Mouse (Mus musculus) heart, adult 11 months (tissue): ENCODE measurements around the gene Ostm1.

Source experiments
- DNase-seq: peaks from one replicate; pipeline ENCODE4 v3.0.0; 2022

Ostm1 gene

DNA sequence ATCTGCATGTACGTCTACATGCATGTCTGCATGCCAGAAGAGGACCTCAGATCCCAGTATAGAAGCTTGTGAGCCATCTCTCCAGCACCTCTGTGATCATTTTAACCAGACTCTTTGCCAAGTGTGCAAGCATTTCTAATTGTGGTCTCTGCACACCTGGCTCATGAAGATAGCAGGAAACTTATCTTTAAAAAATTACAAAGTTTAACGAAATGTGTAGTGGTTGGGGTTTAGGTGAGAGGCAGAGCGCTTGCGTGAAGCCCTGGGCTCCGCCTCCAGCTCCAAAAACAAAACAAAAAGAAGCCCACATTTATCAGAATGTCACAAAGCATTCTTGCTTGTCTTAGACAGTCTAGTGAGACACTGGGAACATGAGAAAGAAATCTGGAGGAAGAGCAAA lies 104.3 kb downstream of the Ostm1 start:
- DNase-seq = no peak

- no peak for DNase-seq
Measured at GRCm38 (mm10) chr10:42689694-42690093, 106.1 kb downstream of the Ostm1 start.

DNA sequence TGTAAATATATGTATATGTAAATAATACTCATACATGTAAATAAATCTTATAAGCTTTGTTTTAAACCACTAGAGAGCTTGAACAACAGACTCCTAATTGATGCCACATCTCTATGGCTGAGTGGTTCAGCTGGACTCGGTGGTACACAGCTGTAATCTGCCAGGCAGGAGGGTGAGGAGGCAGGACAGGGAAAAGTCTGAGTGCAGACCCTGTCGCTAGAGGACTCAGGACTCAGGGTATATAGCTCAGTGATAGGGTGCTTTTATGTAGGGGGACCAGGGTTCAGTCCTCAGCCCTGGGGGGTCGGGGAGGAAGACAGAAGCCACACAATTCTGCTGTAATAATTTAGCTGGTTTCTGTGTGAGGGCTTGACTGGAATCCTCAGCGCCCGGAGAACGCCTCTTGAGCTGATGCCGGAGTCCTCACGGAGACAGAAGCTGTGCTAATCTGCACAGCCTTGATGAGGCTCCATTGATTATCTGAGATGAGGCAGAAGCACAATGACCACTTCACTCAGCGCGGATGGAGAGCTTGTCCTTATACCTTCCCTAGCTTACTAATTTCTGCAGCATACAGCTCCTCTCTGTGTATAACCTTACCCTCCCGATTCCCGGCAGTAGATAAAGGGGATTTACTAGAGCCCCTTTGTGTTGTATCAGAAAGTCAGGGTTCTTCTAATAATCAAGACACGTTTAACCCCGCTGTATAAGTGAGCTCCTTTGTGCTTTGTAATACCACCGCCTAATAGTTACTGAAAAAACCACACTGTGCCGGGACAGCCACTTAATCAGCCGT lies 106.8 kb downstream of the Ostm1 start:
- DNase-seq = no peak

GRCm38 (mm10) chr10:42691051-42691450 lies 107.4 kb downstream of the Ostm1 start:
- DNase-seq = no peak

GRCm38 (mm10) chr10:42692095-42692494 lies 108.5 kb downstream of the Ostm1 start:
- DNase-seq = no peak

DNA sequence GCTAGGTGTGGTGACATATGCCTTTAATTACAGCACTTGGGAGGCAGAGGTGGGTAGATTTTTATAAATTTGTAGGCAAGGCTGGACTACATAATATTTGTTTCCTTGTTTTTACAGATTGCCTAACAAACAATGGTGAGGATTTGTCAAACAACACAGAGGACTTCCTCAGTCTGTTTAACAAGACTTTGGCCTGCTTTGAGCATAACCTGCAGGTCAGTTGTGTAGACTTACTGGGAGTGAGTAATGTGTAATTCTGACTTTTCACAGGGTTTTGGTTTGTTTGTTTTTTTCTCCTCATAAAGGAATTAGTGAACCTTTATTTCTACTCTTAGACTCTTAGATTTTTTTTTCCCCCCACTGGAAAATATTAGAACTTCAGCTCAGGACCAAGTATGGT lies 109.2 kb downstream of the Ostm1 start:
- DNase-seq = no peak

DNA sequence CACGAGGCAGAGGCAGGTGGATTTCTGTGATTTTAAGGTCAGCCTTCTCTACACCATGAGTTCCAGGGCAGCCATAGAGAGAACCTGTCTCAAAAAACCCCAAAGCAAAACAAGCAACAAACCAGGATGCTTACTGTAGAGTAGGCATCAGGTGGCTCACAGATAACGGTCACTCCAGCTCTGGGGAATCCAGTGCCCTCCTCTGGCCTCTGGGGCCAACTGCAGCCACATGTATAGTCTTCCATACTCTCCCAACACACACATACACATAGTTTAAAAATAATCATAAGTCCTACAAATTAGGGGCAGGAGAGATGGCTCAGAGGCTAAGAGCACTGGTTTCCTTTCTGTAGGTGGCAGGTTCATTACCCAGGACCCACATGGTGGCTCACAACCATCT lies 109.9 kb downstream of the Ostm1 start:
- no peak for DNase-seq

GRCm38 (mm10) chr10:42696361-42696760 lies 112.7 kb downstream of the Ostm1 start:
- no peak for DNase-seq

- DNase-seq = peak; percentile 92
Measured at GRCm38 (mm10) chr10:42697007-42697406, 113.4 kb downstream of the Ostm1 start.

- DNase-seq = no peak
Measured at GRCm38 (mm10) chr10:42698375-42698774, 114.8 kb downstream of the Ostm1 start.

- DNase-seq = no peak
Measured at GRCm38 (mm10) chr10:42698994-42699393, 115.4 kb downstream of the Ostm1 start.

GRCm38 (mm10) chr10:42702111-42702510 lies 118.5 kb downstream of the Ostm1 start:
- DNase-seq = no peak

GRCm38 (mm10) chr10:42714676-42715075 lies 131.1 kb downstream of the Ostm1 start:
- DNase-seq = no peak

DNA sequence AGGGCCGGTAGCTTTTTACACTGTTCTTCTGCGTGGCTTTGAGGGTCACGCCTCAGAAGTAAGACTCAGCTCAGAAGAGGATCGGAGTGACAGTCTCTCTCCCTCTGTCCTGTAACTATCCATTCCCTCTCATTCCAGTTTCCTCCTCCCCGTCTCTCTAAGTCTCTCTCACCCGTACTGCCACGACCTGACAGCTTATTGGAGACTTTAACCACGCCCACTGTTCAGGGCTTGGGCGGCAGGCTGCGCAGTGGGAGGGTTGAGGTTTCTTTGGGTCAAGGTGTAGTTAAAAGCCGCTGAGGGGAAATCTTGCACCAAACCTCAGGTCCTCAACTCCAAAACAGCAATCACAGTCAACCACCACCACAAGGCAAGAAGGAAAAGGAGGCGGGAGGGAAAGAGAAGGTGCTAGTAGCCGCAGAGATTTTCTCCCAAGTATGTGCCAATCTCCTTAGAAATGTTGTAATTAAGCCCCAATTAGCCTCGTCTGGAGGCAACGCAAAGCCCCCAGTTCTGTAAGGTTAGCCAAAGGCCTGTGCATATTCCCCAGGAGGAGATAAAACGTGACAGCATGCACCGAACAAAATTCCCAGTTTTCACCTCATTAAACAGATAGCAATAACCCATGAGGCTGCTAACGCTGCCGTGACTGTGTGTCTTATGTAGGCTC lies 131.9 kb downstream of the Ostm1 start:
- no peak for DNase-seq

DNA sequence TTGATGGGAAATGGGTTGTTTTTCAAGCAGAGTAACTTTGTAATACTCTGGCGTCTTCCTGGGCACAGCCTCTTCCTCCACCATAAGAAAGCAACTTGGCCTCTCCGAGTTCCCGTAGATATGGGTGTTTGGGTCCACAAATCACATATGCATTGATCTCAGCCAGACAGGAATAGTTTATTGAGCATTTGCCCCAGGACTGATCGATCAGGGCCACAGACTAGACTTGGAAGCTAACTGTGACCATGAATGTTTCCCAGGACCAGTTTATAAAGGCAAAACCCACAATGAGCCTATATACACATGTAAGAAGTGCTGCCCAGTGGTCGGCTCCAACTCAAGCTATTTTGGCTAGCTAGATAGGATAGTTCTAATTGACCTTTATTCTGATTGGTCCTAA lies 138.5 kb downstream of the Ostm1 start:
- DNase-seq = peak; percentile 62

GRCm38 (mm10) chr10:42723275-42724232 lies 139.9 kb downstream of the Ostm1 start:
- no peak for DNase-seq

DNA sequence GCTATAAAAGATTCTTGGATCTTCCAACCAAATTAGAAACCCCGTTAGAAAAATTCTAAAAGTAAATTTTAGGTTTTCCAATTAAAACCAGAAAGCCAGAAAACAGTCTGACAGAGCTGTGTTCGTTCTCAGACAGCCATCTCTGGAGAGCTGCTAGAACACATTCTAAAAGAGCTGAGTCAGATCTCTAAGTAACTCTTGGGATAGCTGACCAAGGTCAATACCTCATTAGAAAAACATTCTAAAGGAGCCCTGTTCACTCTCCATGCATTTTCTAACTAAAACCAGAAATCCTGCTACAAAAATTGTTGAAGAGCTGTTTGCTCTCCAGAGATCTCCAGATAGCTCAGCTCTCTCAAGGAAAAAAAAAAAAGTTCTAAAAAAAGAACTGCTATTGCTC lies 146.0 kb downstream of the Ostm1 start:
- DNase-seq = no peak

DNA sequence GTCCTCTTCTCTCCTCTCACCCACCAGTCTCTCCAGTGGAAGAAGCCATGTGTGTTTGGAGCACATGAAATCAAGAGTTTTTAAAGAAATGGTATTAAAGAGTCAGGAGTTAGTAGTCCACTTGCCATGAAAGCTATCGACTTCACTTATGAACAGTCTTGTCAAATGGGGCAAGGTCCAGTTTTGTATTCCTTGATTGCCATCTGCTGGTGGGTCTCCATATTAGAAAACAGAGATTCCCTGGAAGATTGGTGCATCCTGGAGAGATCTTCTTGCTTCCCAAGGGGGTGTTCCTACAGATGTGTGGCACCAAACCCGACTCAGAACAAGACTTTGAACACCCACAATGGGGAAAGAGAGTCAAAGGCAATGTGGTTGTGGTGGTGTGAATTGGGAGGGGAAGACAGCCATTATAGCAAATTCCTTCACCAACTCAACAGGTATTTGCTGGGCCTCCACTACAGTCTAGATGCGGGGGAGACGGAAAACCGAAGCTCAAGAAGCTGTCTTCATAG lies 151.0 kb downstream of the Ostm1 start:
- DNase-seq = peak; percentile 34

DNA sequence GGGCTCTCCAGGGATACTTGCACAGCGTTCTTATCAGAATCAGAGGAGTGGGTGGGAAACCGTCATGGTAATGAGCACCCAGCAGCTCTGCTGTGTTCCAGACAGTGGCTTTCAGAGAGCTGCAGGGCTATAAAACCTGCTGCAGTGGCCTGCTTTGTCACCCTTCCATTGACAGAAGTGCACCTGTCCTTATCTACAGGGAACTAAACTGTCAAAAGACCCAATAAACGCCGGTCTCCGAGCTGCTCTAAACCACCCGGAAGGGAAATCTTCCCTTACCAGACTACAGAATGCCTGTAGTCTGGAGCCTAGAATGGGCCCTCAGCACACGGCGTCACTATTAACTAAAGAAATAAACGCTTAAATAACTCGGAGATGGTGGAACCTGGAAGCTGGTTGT lies 168.2 kb downstream of the Ostm1 start:
- DNase-seq = peak; percentile 34
